Mouse (Mus musculus) kidney, postnatal 10 days (tissue): ENCODE results near the gene Spaca3.
A peak's percentile ranks its signal among the peaks of the same experiment; 100 is the strongest.

Experiments used
- DNase-seq: peaks from one replicate; pipeline ENCODE4 v3.0.0; 2021; ENCODE audit warnings: mixed read lengths

Spaca3 gene

GRCm38 (mm10) chr11:80872509-80873474 lies 14.6 kb downstream of the Spaca3 start:
- DNase-seq = peak; percentile 70

DNA sequence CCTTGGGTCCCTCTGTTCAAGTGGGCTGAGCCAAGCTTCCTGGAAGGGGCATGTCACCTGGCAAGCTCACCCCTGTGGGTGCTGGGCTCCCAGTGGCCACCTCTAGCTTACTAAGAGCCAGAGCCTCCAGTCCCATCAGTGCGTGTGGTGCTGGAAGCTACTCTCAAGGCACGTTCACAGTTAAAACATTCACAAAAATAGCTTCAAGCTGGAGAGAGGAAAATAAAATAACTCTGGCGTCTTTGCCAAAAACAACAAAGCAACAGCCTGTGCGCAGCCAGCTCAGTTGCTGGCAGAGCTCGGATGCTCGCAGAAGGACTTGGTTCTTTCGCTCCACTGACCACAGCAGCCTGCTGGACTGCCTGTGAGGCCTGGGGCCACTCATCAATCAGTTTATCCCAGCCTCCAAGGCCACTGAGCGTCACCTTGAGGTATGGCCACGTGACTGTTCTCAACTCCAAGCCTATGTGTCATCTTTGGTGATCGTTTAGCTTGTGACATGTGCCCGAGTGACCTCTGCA lies 19.0 kb downstream of the Spaca3 start:
- DNase-seq = peak; percentile 83

DNA sequence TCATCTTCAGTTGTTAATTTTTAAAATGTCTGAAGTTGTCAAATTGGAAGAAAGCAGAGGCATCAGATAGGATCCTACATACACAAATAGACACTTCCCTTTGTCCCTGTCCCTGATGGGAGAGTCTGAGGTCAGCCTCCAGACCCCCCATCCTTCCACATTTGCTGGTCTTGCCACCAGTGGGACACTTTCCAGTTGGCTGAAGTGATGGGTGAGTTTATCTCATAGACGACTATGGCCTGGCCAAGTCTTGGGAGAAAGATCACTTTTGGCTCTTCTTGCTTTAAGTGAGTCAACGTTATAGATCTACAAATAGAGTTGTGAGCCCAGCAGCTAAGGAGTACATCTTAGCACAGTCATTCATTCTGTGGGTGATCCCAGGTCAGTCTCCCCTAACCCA lies 19.9 kb downstream of the Spaca3 start:
- peak; percentile 13 for DNase-seq

GRCm38 (mm10) chr11:80882229-80882810 lies 24.2 kb downstream of the Spaca3 start:
- DNase-seq = peak; percentile 30

DNA sequence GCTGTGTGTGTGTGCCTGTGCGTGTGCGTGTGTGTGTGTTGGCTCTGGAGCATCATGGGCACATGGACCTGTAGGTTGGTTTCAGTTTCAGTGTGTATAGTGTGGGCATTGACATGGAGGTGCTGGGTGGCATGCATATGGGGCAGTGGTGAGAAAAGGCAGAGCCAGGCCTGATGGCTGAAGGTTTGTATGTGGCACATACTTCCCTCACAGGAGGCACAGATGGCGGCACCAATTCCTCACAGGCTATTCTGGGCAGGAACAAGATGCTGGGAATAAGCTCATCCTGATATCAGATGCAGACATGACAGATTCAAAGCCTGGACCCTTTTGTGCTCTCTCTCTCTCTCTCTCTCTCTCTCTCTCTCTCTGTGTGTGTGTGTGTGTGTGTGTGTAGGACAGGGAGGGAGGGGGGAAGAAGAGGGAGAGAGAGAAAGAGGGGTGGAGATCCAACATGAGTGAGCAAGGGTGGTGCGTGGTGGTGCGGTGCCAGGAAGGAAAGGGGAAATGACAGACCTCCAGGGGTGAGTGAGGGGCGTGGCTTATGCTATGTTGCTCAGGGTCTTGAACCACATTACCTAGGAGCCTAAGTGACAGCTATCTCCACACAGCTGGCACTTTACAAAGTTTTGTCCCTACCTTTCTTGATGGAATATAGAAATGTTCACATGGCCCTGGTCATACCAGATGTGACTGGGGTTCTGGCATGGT lies 26.5 kb downstream of the Spaca3 start:
- no peak for DNase-seq

DNA sequence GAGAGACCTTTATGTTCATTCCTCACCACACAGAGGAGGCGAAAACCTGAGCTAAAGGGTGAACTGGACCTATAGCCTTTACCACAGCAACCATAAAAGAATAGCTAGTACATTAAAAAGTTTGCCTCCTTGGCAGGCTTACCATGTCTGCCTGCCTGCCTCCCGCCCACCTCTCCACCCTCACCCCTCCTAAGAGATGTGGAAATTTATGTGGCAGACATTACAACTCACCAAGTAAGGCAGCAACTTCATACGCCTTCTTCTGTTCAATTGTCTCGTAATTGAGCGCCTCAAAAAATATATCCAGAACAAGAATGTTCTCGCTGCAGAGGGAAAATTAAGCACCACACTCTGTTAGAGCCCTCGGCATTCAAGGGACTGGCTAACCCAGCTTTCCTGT lies 28.2 kb downstream of the Spaca3 start:
- DNase-seq = no peak

- DNase-seq = no peak
Observed at GRCm38 (mm10) chr11:80887021-80887420, 28.9 kb downstream of the Spaca3 start.

GRCm38 (mm10) chr11:80889336-80890063 lies 31.3 kb downstream of the Spaca3 start:
- DNase-seq = no peak

DNA sequence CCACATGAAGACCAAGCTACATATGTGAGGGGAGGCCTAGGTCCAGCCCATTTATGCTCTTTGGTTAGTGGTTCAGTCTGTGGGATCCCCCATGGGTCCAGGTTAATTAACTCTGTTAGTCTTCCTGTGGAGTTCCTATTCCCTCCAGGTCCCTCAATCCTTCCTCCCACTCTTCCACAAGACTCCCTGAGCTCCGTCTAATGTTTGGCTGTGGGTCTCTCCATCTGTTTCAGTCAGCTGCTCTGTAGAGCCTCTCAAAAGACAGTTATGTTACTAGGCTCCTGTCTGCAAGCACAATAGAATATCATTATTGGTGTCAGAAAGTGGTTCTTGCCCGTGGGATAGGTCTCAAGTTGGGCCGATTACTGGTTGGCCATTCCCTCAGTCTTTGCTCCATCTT lies 37.7 kb downstream of the Spaca3 start:
- DNase-seq = no peak

DNA sequence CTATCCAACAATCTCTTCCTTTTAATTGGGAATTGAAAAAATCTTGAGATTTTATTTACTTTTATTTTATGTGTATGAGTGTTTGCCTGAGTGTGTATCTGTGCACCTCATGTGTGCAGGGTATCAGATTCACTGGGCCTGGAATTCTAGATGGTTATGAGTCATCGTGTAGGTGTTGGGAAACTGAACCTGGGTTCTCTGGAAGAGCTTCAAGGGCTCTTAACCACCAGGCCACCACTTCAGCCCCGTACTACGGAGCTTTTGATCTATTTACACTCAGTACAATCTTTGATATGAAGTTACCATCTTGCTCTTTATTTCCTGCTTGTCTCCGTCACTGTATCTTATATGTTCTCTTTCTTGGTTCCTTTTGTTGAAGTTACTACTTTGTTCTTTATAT lies 42.4 kb downstream of the Spaca3 start:
- DNase-seq = no peak

DNA sequence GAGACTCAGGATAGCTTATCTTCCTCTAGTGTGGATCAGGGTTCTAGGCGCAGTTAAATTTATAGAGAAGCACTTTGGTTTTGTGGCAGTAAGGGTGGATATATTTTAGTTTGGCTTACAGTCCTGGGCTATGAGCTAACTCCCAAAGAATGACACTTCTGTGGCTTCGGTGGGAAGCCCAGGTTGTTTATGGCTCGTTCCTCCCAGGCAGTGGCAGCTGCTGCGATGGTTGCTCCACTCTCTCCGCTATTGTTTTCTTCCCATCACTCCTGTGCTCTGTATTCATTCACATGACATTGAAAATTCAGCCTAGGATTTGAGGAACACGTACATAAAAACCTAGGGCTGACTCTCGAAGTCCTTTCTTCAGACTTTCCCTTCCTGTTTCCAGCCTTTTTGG lies 44.5 kb downstream of the Spaca3 start:
- DNase-seq = no peak

- DNase-seq = no peak
Observed at GRCm38 (mm10) chr11:80903426-80903825, 45.3 kb downstream of the Spaca3 start.

- DNase-seq = no peak
Observed at GRCm38 (mm10) chr11:80904559-80904958, 46.4 kb downstream of the Spaca3 start.

GRCm38 (mm10) chr11:80906456-80906855 lies 48.3 kb downstream of the Spaca3 start:
- DNase-seq = peak; percentile 84

- no peak for DNase-seq
Observed at GRCm38 (mm10) chr11:80907820-80908219, 49.7 kb downstream of the Spaca3 start.

- DNase-seq = no peak
Observed at GRCm38 (mm10) chr11:80912721-80913120, 54.6 kb downstream of the Spaca3 start.

DNA sequence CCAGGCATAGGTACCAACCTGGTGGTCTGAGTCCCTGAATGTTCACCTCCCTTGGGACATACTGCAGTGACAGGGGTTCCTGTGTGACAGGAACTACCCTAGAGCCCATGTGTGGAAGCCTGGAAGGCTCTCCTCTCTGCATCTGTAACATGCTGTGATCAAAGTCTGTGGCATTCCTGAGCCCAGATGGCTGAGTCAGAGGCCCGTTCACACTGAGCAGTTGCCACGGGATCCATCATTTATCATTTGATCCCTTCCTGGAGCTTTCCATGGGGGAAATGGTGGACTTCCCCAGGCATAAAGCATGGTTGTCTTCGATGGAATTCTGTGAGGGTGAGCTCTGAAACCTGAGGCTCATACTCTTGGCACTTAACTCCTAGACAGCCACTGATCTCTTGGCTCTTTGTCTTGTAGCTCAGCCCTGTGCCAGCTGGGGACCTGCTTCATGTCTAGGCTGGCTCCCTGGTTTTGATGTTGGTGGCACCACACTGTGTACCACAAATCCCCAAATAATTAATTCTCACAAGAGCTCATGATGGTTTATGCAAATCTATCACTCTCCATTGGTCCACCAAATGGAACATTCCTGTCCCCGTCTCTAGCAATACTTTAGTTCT lies 55.4 kb downstream of the Spaca3 start:
- DNase-seq = no peak
